Mouse (Mus musculus): ENCODE measurements around the gene Ctu2.

DNA sequence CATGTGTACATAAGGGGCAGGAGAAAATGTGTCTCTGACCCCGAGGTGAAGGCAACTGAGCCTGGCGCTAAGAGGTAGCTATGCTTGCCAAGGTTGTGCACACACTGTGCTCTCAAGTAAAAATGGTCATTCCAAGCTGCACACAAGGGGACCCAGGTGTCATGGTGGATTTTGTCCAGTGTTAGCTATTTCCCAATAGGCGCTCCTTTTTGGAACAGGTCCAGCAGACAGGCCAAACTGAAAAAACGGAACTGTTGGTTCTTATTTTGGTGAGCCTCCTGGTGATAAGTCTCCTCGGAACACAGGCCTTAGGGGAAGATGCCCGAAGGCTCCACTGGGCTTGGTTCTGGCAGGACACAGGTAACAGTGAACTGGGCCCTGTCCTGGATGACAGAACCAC is 21.5 kb upstream of the Ctu2 start:
- TF ChIP-seq CTCF (IDR thresholded peaks at IDR 0.05; ENCODE audit: borderline replicate concordance, insufficient read depth, low read length) (no peak), POLR2A (IDR thresholded peaks at IDR 0.05; ENCODE audit: low read depth, low read length) (no peak)
